ENCODE assay signal across 11 mouse cellular contexts in genomic region chr5:113354311-113354710, GRCm38 (mm10). TPM values are rescaled to one million over a fixed set of nuclear protein-coding genes. Genes with fewer than 3 reads are reported as not detected.
DNase-seq lines count a peak whose midpoint lies in the region; ATAC-seq and TF ChIP-seq lines count a peak whose summit lies in the region.
"Had no signal": no experiment of that assay in that cellular context is flagged by ENCODE, and none has a peak within 500 bp of the region (broad histone marks: within the 10 kb centered on the region; RNA-seq: fewer than 3 reads in every experiment).

No protein-coding gene starts in this region.

- no peak for TF ChIP-seq CTCF in E14TG2a.4 (conservative IDR thresholded peaks at IDR 0.05; ENCODE audit: low read length)

- no peaks in the 10 kb centered on the region for H3K36me3 ChIP-seq in hindbrain, embryonic 16.5 days (ENCODE audit: control insufficient read depth, insufficient read depth, low read length)
- H3K36me3 ChIP-seq in hindbrain, embryonic 12.5 days: no peaks in the 10 kb centered on the region
- H3K36me3 ChIP-seq in E14TG2a.4 (ENCODE audit: insufficient read depth, low read length): no peaks in the 10 kb centered on the region
- H3K36me3 ChIP-seq: liver, embryonic 13.5 days had no signal

- WGBS in hindbrain, embryonic 16.5 days: 46% methylated on average over 16 of the region's 16 CpGs
- WGBS in hindbrain, embryonic 12.5 days: 45% methylated on average over 16 of the region's 16 CpGs

- no peak overlapping the region for H3K9ac ChIP-seq in hindbrain, embryonic 16.5 days (ENCODE audit: low read depth, low read length)
- no peak overlapping the region for H3K9ac ChIP-seq in hindbrain, embryonic 12.5 days
- H3K9ac ChIP-seq: liver, embryonic 13.5 days had no signal

- no peak overlapping the region for H3K27ac ChIP-seq in hindbrain, embryonic 16.5 days (ENCODE audit: low read depth, low read length)
- no peak overlapping the region for H3K27ac ChIP-seq in hindbrain, embryonic 12.5 days
- H3K27ac ChIP-seq: liver, embryonic 13.5 days had no signal

- peak overlapping the region; percentile 25 for H3K4me2 ChIP-seq in hindbrain, embryonic 16.5 days (ENCODE audit: low read length)
- H3K4me2 ChIP-seq in hindbrain, embryonic 12.5 days (replicated peaks): no peak overlapping the region
- H3K4me2 ChIP-seq: liver, embryonic 13.5 days had no signal

- peaks cover 4% of the 10 kb centered on the region for H3K27me3 ChIP-seq in hindbrain, embryonic 16.5 days (replicated peaks; ENCODE audit: control insufficient read depth, insufficient read depth, low read length)
- H3K27me3 ChIP-seq in hindbrain, embryonic 12.5 days: peaks cover 49% of the 10 kb centered on the region
- H3K27me3 ChIP-seq in E14TG2a.4 (ENCODE audit: insufficient read depth, low read length): peaks cover 6% of the 10 kb centered on the region; the same call in 1 of the 2 replicates

- H3K4me3 ChIP-seq in hindbrain, embryonic 16.5 days (ENCODE audit: low read length): no peak overlapping the region
- no peak overlapping the region for H3K4me3 ChIP-seq in hindbrain, embryonic 12.5 days
- H3K4me3 ChIP-seq in E14TG2a.4 (replicated peaks; ENCODE audit: low read length): peak overlapping the region; percentile 61
- H3K4me3 ChIP-seq: liver, embryonic 13.5 days had no signal

- H3K9me3 ChIP-seq in hindbrain, embryonic 16.5 days (ENCODE audit: control insufficient read depth, low read length): no peaks in the 10 kb centered on the region
- H3K9me3 ChIP-seq in hindbrain, embryonic 12.5 days (replicated peaks): no peaks in the 10 kb centered on the region
- no peaks in the 10 kb centered on the region for H3K9me3 ChIP-seq in E14TG2a.4 (ENCODE audit: low read length)
- H3K9me3 ChIP-seq: liver, embryonic 13.5 days had no signal

- peak; percentile 67 to 75 for DNase-seq in left cerebral cortex, adult 9 months (ENCODE audit: low spot score in 2 of 2)
- no peak for DNase-seq in urinary bladder, postnatal 36 days (ENCODE audit: low spot score in 2 of 2)
- no peak for DNase-seq in cerebellum, postnatal 36 days
- DNase-seq: gastrocnemius, postnatal 25 days; liver, embryonic 13.5 days; thymus, adult 18-20 months had no signal

- ATAC-seq in hindbrain, embryonic 16.5 days: no peak
- no peak for ATAC-seq in hindbrain, embryonic 12.5 days (ENCODE audit: low FRiP score)
- peak; percentile 92 for ATAC-seq in frontal cortex, adult (ENCODE audit: low TSS enrichment)
- ATAC-seq in monocyte, adult 5-6 weeks (replicated peaks; ENCODE audit: insufficient number of reproducible peaks, low FRiP score, low TSS enrichment, poor library complexity, severe bottlenecking): no peak

- H3K4me1 ChIP-seq in hindbrain, embryonic 16.5 days (ENCODE audit: control insufficient read depth, insufficient read depth, low read depth, low read length): peaks cover 8% of the 10 kb centered on the region
- peaks cover 45% of the 10 kb centered on the region for H3K4me1 ChIP-seq in hindbrain, embryonic 12.5 days
- H3K4me1 ChIP-seq in E14TG2a.4 (replicated peaks; ENCODE audit: low read depth, low read length): peaks cover 91% of the 10 kb centered on the region
- H3K4me1 ChIP-seq: liver, embryonic 13.5 days had no signal

RNA-seq across cellular contexts. Expression of gene Aym1, which starts 2.8 kb away (rescaled TPM):
- not detected in 2 replicates for polyA plus RNA-seq in hindbrain, embryonic 16.5 days (2015; fragmentation: Nextera tagmentation; extraction: Ambion mirVana)
- polyA plus RNA-seq in hindbrain, embryonic 12.5 days (2016; fragmentation: Nextera tagmentation; extraction: Ambion mirVana): not detected in 2 replicates
- not detected in 3 replicates for total RNA-seq in monocyte, adult 5-6 weeks (2017)
- total RNA-seq: gastrocnemius, postnatal 25 days had no signal
- polyA plus RNA-seq: liver, embryonic 13.5 days had no signal

RNA-seq across cellular contexts. Expression of gene Sgsm1, which starts 43.7 kb away (rescaled TPM):
- polyA plus RNA-seq in hindbrain, embryonic 16.5 days (2015; fragmentation: Nextera tagmentation; extraction: Ambion mirVana): 19.4 and 23.0 TPM in 2 replicates
- 11.6 and 14.3 TPM in 2 replicates for polyA plus RNA-seq in hindbrain, embryonic 12.5 days (2016; fragmentation: Nextera tagmentation; extraction: Ambion mirVana)
- 0.43 TPM in 1 of 3 replicates, not detected in the others for total RNA-seq in monocyte, adult 5-6 weeks (2017)

Comparison
In these comparisons a context has a peak if more than half of its experiments do, and no peak if none do; other contexts are left out.
1. DNase-seq: peak in left cerebral cortex, adult 9 months (2 of 2); none in urinary bladder, postnatal 36 days (0 of 2) and cerebellum, postnatal 36 days (0 of 2).